Mouse (Mus musculus): ENCODE data around the gene Lars2. TPM values are rescaled to one million over a fixed set of nuclear protein-coding genes. Genes with fewer than 3 reads are reported as not detected.

Lars2 gene
- polyA plus RNA-seq, 2 experiments, result 230 to 1,005 TPM

DNA sequence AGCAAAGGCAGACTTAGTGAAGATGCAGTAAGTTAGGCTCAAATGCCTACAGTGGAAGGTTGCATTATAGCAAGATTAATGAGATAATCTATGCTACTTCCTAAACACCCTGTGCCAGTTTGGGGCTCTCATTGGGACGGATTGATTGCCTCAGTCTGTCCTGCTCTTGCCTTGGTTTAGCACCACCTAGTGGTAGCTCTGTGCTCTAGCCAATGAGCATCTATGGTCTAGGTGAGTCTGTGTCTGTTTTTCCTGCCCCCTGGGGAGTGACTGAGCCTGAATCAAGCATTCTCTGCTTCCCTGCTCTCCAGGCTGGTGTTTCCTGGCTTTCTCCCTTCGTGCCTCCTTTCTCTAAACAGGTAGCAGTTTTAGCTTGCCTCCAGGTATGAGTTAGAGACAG is 137.6 kb downstream of the Lars2 start:
- 2% methylated on average over 2 of the region's 2 CpGs for WGBS (ENCODE audit: insufficient replicate concordance)
- H3K27ac ChIP-seq, result no peak overlapping the region
- H3K36me3 ChIP-seq (replicated peaks; ENCODE audit: control insufficient read depth, insufficient read depth, low read depth), result peaks cover 27% of the 10 kb centered on the region
- DNase-seq (ENCODE audit: low read depth in 3 of 3, low spot score in 3 of 3), result peak; percentile 44 to 69 (median 49)
- H3K4me2 ChIP-seq (ENCODE audit: low read depth), result no peak overlapping the region
- H3K4me1 ChIP-seq (replicated peaks; ENCODE audit: control insufficient read depth in 2 of 2, insufficient read depth in 2 of 2, low read length in 1 of 2), result no peaks in the 10 kb centered on the region
- no peaks in the 10 kb centered on the region for H3K9me3 ChIP-seq (ENCODE audit: control insufficient read depth, low read length)
- no peak overlapping the region for H3K4me3 ChIP-seq (ENCODE audit: insufficient read depth in 1 of 2, low read depth in 2 of 2, low read length in 2 of 2)
- no peak for TF ChIP-seq EP300 (IDR thresholded peaks at IDR 0.05; ENCODE audit: low read depth)
- TF ChIP-seq CTCF (IDR thresholded peaks at IDR 0.05; ENCODE audit: low read depth), result peak; percentile 99
- ATAC-seq (ENCODE audit: insufficient read depth), result peak; percentile 77
- H3K9ac ChIP-seq (replicated peaks), result no peak overlapping the region
- H3K27me3 ChIP-seq (ENCODE audit: control insufficient read depth, insufficient read depth, low read length), result no peaks in the 10 kb centered on the region

DNA sequence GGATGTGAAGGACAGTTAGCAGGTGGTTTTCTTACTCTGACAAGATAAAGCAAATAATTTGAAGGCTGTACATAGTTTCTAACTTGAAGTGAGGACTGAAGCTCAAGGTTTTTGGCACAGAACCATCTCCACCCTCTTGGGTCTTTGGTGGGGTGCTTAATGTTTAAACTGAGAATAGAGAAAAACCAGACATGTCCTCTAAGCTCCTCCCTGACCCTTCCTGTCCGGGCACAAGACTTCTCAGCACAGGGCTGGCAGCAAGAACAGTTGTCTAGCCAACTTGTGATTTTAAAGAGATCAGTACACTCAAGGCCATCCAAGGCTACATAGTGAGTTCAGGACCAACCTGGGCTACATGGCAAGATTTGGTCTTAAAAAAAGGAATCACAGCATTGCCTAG is 138.9 kb downstream of the Lars2 start:
- H3K9me3 ChIP-seq (ENCODE audit: control insufficient read depth, low read length), result no peaks in the 10 kb centered on the region
- no peak overlapping the region for H3K27ac ChIP-seq

DNA sequence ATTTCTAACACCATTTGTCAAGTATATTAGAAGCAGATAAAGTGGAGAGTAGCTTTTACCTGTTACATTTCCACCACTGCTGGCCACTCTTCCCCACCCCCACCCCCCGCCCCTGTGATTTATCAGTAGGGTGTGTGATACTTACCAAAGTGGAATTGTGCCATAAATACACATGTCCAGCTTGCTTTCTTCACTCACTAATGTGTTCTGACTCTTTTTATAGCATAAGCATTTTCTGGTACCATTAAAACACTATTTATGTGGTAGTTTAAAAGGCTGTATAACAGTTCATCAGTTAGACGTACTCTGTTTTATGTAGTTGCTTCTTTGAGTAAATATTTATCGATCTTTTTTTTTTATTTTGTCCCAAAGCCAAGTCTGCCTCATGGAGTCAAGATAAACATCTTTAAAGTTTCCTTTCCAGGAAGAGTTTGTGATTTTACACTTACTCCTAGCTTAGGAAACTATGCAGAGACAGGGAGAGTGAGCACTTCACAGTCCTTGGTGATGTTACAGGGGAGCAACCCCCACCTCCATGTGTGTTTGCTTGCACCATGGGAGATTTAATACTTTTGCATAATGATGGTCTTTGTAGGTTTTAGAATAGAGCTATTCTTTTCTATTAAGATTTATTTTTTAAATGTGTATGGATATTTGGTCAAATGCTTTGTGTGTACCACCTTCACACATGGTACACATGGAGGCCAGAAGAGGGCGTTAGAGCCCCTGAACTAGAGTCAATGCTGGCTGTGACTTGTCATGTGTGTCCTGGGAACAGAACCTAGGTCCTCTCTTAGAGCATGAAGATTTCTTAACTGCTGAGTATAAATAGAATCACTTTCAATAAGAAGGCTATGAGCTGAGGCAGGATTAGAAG is 139.8 kb downstream of the Lars2 start:
- TF ChIP-seq EP300 (IDR thresholded peaks at IDR 0.05; ENCODE audit: low read depth) (no peak), CTCF (IDR thresholded peaks at IDR 0.05; ENCODE audit: low read depth) (no peak; the same call in 1 of the 2 replicates)
- no peaks in the 10 kb centered on the region for H3K27me3 ChIP-seq (ENCODE audit: control insufficient read depth, insufficient read depth, low read length)
- no peak for DNase-seq (ENCODE audit: low read depth in 3 of 3, low spot score in 3 of 3)
- H3K27ac ChIP-seq, result no peak overlapping the region
- no peak overlapping the region for H3K9ac ChIP-seq (replicated peaks)
- WGBS (ENCODE audit: insufficient replicate concordance), result 71% methylated on average over 4 of the region's 4 CpGs
- no peaks in the 10 kb centered on the region for H3K9me3 ChIP-seq (ENCODE audit: control insufficient read depth, low read length)
- H3K4me1 ChIP-seq (replicated peaks; ENCODE audit: control insufficient read depth in 2 of 2, insufficient read depth in 2 of 2, low read length in 1 of 2), result no peaks in the 10 kb centered on the region
- ATAC-seq (ENCODE audit: insufficient read depth), result no peak
- H3K4me3 ChIP-seq (ENCODE audit: insufficient read depth in 1 of 2, low read depth in 2 of 2, low read length in 2 of 2), result no peak overlapping the region
- no peak overlapping the region for H3K4me2 ChIP-seq (ENCODE audit: low read depth)
- peaks cover 26% of the 10 kb centered on the region for H3K36me3 ChIP-seq (replicated peaks; ENCODE audit: control insufficient read depth, insufficient read depth, low read depth)

More for the DNA sequence above, 138.9 kb downstream of the Lars2 start:
- Histone ChIP-seq H3K4me3 (ENCODE audit: insufficient read depth in 1 of 2, low read depth in 2 of 2, low read length in 2 of 2) (no peak overlapping the region), H3K4me2 (ENCODE audit: low read depth) (no peak overlapping the region), H3K9ac (replicated peaks) (no peak overlapping the region), H3K36me3 (replicated peaks; ENCODE audit: control insufficient read depth, insufficient read depth, low read depth) (peaks cover 25% of the 10 kb centered on the region), H3K27me3 (ENCODE audit: control insufficient read depth, insufficient read depth, low read length) (no peaks in the 10 kb centered on the region), H3K4me1 (replicated peaks; ENCODE audit: control insufficient read depth in 2 of 2, insufficient read depth in 2 of 2, low read length in 1 of 2) (no peaks in the 10 kb centered on the region)
- TF ChIP-seq CTCF (IDR thresholded peaks at IDR 0.05; ENCODE audit: low read depth), result no peak
- no peak for TF ChIP-seq EP300 (IDR thresholded peaks at IDR 0.05; ENCODE audit: low read depth)
- whole genome bisulfite sequencing (ENCODE audit: insufficient replicate concordance), result 69% methylated on average over 1 of the region's 1 CpGs
- DNase-seq (ENCODE audit: low read depth in 3 of 3, low spot score in 3 of 3) (no peak), ATAC-seq (ENCODE audit: insufficient read depth) (no peak)

DNA sequence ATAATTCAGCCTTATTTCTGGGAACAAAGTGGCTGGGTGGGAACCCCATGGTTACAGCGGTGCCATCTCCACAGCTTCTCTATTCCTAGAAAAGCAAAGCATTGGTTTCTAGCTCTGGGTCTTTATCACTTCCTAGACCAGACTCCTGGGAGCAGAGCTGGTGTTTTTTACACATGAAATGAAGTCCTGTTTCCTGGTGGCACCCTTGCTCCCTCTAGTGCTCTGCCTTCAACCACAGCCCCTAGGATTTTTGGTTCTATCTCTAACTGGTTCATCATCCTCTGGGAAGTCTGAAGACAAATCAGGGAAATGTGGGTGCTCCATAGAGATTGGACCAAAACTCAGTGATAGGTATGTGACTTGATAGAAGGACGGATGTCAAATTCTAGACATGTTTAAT is 140.7 kb downstream of the Lars2 start:
- H3K9ac ChIP-seq (replicated peaks), result no peak overlapping the region
- WGBS (ENCODE audit: insufficient replicate concordance), result 69% methylated on average over 2 of the region's 2 CpGs
- H3K4me1 ChIP-seq (replicated peaks; ENCODE audit: control insufficient read depth in 2 of 2, insufficient read depth in 2 of 2, low read length in 1 of 2), result no peaks in the 10 kb centered on the region; a peak in 1 of 4 replicates
- peak; percentile 37; the same call in 1 of the 2 replicates for TF ChIP-seq CTCF (IDR thresholded peaks at IDR 0.05; ENCODE audit: low read depth)
- no peak for TF ChIP-seq EP300 (IDR thresholded peaks at IDR 0.05; ENCODE audit: low read depth)
- H3K4me3 ChIP-seq (ENCODE audit: insufficient read depth in 1 of 2, low read depth in 2 of 2, low read length in 2 of 2), result no peak overlapping the region
- ATAC-seq (ENCODE audit: insufficient read depth), result no peak
- H3K27me3 ChIP-seq (ENCODE audit: control insufficient read depth, insufficient read depth, low read length), result no peaks in the 10 kb centered on the region
- no peaks in the 10 kb centered on the region for H3K9me3 ChIP-seq (ENCODE audit: control insufficient read depth, low read length)
- H3K36me3 ChIP-seq (replicated peaks; ENCODE audit: control insufficient read depth, insufficient read depth, low read depth), result peaks cover 29% of the 10 kb centered on the region
- no peak overlapping the region for H3K4me2 ChIP-seq (ENCODE audit: low read depth)
- no peak for DNase-seq (ENCODE audit: low read depth in 3 of 3, low spot score in 3 of 3)
- H3K27ac ChIP-seq, result no peak overlapping the region

DNA sequence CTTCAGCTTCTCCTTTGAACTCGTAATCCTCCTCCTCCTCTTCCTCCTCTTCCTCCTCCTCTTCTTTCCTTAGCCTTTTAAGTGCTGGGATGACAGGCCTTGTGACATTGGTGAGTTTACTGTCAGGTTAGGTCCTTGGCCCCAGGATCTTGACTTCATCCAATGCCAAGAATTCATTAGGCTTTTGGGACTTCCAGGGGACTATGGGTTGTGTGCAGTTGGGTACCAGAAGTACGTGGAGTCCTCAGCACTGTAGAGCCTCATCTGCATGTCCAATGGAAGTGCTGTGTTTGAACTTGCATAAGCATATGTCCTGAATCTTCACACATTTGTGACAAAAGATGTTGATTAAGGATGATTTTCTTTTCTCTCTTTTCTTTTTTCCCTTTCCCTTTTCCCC is 142.3 kb downstream of the Lars2 start:
- DNase-seq (ENCODE audit: low read depth in 3 of 3, low spot score in 3 of 3), result no peak
- Histone ChIP-seq H3K4me1 (replicated peaks; ENCODE audit: control insufficient read depth in 2 of 2, insufficient read depth in 2 of 2, low read length in 1 of 2) (no peaks in the 10 kb centered on the region; a peak in 1 of 4 replicates), H3K4me2 (ENCODE audit: low read depth) (no peak overlapping the region), H3K4me3 (ENCODE audit: insufficient read depth in 1 of 2, low read depth in 2 of 2, low read length in 2 of 2) (no peak overlapping the region), H3K27me3 (ENCODE audit: control insufficient read depth, insufficient read depth, low read length) (no peaks in the 10 kb centered on the region), H3K27ac (no peak overlapping the region), H3K36me3 (replicated peaks; ENCODE audit: control insufficient read depth, insufficient read depth, low read depth) (peaks cover 32% of the 10 kb centered on the region), H3K9ac (replicated peaks) (no peak overlapping the region), H3K9me3 (ENCODE audit: control insufficient read depth, low read length) (no peaks in the 10 kb centered on the region)
- WGBS (ENCODE audit: insufficient replicate concordance), result 83% methylated on average over 2 of the region's 2 CpGs
- no peak for ATAC-seq (ENCODE audit: insufficient read depth)
- TF ChIP-seq EP300 (IDR thresholded peaks at IDR 0.05; ENCODE audit: low read depth), result no peak

All from liver, embryonic 14.5 days (tissue).